Mouse (Mus musculus) cerebellum, adult 8-10 months (tissue): ENCODE results near the gene Mttp.
"Not testable (repeated sequence)": the region's sequence is repeated elsewhere in the genome, so short reads cannot be mapped to it uniquely, and the experiment has no call there.

ENCODE experiments used
- DNase-seq: peaks from one replicate; pipeline ENCODE4 v3.0.0; 2022

Mttp gene

DNA sequence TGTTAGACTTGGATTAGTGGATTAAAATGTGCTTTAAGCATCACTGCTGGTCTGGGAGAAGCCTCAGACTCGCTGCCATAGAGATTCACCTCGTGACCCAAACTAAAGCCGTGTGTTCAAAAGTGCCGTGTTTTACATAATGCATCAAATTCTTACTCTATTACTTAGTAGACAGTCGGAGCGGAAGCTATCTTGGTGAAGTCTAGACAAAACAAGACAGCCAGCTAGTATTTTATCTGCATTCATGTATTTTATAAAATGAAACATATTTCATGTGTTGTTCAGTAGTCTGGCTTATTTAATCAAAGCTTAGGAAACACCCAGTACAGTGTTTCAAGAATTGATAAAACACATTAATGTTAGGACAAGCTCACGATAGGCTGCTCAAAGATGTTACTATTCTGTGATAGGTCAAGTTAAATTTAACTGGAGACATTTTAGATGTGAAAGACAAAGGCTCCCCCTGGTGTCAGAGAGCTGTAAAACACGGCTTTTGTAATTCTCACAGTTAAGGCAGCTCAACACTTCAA is at the start of gene Mttp:
Mttp (minus strand) TSS at position 327 of the 530 bp plus-strand sequence.
- peak; percentile 79 for DNase-seq

- DNase-seq = no peak
Observed at GRCm38 (mm10) chr3:138193683-138194302, 49.0 kb upstream of the Mttp start, which contains the start of gene 4930579F01Rik. Gene 4930579F01Rik, minus strand, starts transcription at chr3:138193825.

- DNase-seq = no peak
Observed at GRCm38 (mm10) chr3:138192260-138192659, 47.5 kb upstream of the Mttp start.

DNA sequence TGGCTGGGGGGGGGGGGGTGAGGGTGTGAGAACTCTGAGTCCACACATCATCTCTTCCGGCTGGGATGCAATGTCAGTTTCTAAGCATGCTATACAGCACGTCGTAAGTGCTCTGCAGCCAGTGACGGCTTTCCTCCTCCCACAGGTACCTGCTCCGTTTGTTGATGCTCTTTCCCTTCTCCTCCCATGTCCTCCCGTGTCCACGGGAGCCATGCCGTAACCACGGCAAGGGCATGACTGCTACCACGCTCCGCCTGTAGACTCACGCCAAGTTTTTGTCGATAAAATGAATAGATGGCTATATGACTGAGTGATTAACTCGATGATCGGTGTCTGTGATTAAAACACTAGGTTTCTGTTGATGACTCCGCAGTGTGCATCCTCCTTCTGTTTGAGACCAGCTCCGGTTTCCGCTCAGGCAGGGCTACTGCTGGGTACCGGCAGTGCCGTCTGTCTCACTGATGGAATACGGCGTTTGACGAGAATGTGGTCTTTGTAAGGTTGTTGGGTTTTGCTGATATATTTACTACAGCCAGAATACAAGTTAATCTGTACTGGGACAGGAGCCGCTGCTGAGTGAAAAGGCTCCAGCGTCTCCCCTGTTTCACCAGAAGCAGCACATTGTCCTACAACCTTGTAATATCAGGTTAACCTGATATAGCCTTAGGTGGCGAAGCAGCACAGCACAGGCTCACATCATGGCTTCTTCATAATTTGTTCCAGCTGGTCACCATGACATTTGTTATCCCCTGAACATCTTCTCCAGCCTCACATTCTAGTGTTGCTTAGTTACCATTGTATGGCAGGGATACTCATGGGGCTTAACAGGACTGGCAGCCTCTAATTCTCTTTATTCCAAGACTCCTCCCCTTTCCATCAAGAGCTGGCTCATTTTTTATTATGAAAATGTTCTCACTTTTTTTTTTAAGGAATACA is 41.5 kb upstream of the Mttp start:
- DNase-seq = no peak

DNA sequence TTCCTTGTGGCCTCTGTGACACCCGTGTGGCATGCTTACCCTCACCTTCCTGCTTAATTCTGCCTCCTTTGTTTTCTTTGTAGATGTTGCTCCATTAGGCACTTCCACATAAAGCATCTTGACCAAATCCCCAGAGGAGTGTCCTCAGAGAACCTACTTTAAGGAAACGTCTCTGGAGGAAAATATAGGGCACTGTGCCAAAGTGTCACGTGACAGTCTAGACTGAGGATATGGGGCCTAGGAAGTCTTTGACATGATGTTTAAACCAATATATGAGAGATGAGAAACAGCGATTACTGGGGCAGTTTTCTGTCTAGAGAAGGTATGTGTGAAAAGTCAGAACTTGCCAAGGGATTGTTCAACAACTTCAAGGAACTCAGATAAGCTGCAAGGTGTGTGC is 40.5 kb upstream of the Mttp start:
- DNase-seq = no peak

DNA sequence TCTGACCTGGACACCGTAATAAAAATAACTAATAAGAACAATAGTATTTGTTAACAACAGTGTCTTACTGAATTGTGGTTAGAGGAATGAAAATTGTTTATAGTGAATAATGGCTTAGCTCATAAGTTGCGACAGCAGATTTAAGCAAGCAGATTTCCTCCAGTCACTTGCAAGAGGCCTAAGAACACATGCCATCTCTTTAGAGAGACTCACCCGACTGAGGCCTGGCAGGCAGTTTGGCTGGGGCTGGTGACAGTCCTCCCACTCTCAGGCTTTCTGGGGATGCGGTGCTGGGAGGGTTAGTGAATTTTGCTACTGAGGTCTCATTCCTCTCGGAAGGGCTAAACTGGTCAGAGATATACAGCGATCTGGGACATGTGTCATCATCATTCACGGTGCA is 38.6 kb upstream of the Mttp start:
- no peak for DNase-seq

- no peak for DNase-seq
Observed at GRCm38 (mm10) chr3:138182019-138182418, 37.3 kb upstream of the Mttp start.

DNA sequence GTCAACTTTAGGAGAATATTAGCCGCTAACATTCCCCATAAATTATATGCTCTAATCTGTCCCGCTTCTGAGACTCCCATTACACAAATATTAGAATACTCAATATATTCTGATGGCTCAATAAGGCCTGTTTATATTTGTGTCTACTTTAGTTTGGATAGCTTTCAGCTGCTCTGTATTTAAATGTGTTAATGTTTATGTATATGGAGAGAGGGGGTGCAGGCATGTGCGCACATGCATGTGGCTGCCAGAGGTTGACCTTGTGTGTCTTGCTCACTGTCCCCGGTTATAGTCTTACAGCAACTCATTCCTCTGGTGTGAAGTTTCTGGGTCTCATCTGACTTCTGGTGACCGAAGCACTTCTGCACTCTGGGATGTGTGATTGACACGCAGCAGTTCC is 30.8 kb upstream of the Mttp start:
- DNase-seq = no peak

DNA sequence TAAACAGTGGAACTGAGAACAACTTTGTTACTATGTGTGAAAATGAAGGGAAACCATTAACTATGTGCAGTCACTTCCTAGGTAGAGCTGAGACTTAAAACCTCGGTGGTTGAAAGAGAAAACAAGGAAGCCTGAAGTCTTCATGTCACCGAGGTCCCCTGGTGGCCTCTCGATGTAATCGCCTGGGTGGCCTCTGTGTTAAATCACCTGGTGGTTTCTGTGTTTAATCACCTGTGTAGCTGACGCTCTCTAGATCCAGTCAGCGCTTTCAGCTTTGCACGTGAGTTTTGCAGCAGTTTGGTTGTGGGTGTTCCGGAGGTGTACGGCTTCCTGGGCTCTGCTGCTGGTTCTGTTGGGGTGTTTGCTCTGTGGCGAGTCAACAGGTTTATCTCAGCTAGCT is 28.5 kb upstream of the Mttp start:
- DNase-seq = no peak

- DNase-seq = no peak
Observed at GRCm38 (mm10) chr3:138162553-138163183, 17.9 kb upstream of the Mttp start.

DNA sequence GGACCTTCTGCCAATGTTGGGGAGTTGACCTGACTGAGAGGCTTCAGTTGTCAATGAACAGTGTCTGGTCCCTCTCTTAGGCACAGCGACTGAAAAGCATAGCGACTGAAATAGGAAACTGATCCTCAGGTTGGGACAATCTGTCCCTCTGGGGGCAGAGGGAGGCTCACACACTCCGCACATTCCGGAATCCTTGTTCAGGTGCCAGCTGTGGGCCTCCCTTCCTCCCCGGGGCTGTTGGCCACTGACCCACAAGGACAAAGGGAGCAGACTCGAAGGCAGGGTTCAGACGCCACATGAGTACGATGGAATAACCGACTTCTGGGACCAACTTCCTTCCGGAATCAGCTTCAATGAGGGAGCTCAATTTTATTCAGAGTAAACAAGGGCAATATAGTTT is 16.9 kb upstream of the Mttp start:
- no peak for DNase-seq

- no peak for DNase-seq
Observed at GRCm38 (mm10) chr3:138156651-138157050, 11.9 kb upstream of the Mttp start.

GRCm38 (mm10) chr3:138155062-138155461 is 10.3 kb upstream of the Mttp start:
- DNase-seq = no peak

- DNase-seq = no peak
Observed at GRCm38 (mm10) chr3:138148811-138149210, 4.0 kb upstream of the Mttp start.

DNA sequence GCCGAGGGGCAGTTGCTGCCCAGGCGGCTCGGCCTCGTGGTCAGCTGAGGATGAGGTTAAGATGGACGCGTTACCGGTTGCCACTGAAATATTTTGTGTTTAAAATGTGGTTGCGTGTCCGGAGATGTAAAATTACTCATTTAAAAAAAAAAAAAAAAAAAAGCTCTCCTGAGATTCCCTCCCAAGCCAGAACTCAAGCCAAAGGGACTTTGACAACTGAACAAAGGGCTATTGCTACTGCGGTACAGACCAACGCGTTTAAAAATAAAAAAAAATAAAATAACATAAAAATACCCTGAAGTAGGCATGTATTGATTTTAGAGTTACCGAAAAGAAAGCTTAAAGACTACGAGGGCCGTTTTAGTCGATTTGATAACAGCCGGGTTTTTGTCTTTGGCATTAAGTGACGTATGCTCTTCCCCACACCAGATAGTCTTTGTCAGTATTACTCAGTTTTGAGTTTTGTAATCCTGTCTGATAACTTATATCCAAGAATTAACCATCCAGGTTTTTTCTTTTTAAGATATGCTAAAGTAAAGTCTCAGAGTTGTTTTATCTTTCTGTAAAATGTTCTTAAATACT is 617 bp downstream of the Mttp start:
- DNase-seq = no peak

DNA sequence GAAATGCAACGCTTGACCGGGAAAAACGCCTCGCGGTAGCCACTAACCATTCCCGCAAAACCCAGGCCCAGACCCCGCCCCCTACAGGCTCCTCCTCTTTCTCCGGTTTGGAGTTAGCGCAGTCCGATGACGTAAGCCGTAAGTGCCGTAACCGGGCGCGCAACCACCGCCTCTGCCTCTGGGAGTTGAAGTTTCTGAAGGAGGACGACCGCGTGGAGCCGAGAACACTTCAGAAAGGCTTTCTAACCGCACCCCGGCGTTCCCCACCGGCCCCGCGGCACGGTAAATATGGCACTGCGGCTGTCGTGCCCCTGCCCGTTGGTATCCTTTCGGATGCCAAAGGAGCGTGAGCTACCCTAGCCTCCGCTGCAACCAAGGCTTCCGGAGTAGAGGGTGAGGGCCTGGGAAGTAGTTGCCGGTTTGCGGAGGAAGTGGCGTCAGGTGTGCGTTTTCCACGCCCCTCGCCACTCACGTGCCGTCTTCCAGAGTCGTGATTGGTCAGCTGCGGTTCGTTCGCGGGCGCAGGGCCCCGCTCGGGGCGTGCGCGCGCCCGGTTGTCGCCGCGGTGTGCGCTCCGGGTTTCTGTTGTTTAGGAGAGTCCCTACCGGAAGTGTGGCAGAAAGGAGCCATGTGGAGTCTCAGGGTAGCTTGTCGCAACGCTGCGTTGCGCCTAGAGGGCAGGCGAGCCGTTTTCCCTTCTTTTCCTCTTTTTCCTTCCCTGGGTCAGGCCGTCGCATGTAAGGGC is 1.3 kb downstream of the Mttp start, which contains the start of gene Trmt10a:
Trmt10a (plus strand) TSS at position 134 of the 745 bp plus-strand sequence.
- DNase-seq = peak; percentile 99

- DNase-seq = no peak
Observed at GRCm38 (mm10) chr3:138142733-138143314, 1.9 kb downstream of the Mttp start.

- peak; percentile 16 for DNase-seq
Observed at GRCm38 (mm10) chr3:138142052-138142732, 2.6 kb downstream of the Mttp start.

DNA sequence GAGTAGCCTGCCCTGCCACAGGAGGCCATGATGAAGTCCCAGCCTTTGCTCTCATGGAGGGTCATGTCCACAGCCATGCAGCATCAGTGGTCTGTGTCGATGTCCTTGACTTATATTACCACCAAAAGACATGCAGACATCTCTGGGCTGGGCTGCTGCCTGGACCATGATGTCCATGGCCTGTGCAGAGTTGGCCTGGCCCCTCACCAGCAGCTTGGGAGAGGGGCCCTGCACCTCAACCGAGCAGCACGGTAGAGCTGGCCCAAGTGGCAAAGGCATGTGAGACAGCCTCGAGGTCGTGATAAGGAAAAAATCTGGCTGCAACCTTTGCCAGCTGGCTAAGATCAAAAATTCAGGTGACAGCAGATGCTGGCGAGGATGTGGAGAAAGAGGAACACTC is 5.1 kb downstream of the Mttp start:
- no peak for DNase-seq

DNA sequence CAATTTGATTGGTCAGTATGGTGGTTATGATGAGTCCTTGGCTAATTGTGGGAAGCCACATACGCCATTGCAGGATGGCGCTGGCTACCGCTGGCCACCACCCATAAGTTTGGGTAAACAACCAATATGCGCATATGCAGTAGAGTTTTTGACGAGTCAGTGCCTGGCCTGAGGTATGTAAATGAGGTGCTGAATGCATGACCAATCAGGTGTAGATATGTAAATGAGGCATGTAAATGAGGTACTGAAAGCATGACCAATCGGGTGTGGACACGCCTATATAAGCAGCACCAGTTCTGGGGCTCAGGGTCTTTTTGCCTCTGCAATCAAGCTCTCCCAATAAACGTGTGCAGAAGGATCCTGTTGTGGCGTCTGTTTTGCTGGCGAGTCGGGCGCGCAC is 6.6 kb downstream of the Mttp start:
- not testable (repeated sequence) for DNase-seq

- no peak for DNase-seq
Observed at GRCm38 (mm10) chr3:138134528-138134927, 10.2 kb downstream of the Mttp start.
